Mouse (Mus musculus): ENCODE results near the gene Olfr632. TPM values are rescaled to one million over a fixed set of nuclear protein-coding genes. Genes with fewer than 3 reads are reported as not detected.
"Not testable (repeated sequence)": the region's sequence is repeated elsewhere in the genome, so short reads cannot be mapped to it uniquely, and the experiment has no call there.

The Olfr632 gene
- not detected for total RNA-seq (2021)
- long read RNA-seq: 0 reads

DNA sequence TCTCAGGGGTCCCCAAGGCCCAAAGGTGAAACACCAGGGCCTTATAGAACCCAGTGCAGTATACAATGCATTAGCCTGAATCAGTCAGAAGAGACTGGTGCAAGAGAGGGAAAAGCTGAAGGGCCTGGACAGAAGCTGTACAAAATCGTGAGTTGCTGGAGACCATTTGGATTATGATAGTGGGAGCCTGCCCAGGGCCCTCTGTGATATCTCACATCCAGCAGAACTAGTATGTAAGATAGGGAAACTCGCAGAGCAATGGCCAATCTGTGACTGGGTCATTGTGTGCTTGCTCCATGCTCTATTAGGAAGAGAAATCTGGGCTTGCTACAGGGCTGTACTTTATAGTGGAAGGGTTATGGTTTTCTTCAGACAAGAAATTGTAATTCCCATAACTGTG, at the start of gene Olfr632:
Gene Olfr632 (plus strand): TSS at position 84 of the 400 bp plus-strand sequence.
- DNase-seq (ENCODE audit: low spot score in 2 of 2): no peak

DNA sequence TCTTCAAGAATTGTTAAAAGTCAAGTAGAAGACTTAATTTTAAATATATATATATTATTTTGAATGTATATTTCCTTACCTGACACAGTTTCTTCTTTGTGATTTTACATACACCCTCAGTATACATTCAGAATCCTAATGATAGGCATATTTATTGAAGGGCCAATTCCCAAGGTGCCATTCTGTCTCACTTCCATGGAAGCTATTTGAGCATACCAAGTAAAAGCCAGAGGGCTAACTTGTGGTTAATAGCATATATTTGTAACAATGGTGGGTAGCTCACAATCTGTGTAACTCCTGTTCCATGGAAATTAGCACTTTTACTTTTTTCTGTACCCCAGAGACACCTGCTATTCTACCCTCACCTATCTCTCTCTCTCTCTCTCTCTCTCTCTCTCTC, 48.0 kb upstream of the Olfr632 start, which contains the start of gene Olfr66:
Gene Olfr66 (minus strand): TSS at position 101 of the 400 bp plus-strand sequence.
- DNase-seq (ENCODE audit: low spot score in 2 of 2): no peak

DNA sequence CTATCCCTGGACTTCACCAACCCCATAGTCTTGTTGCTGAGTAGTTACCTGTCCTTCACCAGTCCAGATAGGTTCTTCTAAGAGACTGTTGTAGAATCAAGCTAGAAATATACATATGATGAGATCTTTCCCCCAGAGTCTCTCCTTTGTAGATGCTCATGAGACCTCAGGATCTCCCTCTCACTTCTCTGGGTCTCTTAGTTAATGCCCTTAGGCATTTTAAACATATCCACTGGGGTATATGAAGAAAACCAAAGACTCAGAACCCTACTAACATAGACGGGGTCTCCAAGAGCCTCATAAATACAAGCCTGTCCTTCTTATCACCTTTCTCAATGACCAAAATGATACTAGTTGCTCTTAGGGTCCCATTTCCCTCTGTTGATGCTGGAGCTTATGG, 39.8 kb upstream of the Olfr632 start, which contains the start of gene Olfr64:
Gene Olfr64 (minus strand): TSS at position 101 of the 400 bp plus-strand sequence.
- DNase-seq (ENCODE audit: low spot score in 2 of 2): no peak

DNA sequence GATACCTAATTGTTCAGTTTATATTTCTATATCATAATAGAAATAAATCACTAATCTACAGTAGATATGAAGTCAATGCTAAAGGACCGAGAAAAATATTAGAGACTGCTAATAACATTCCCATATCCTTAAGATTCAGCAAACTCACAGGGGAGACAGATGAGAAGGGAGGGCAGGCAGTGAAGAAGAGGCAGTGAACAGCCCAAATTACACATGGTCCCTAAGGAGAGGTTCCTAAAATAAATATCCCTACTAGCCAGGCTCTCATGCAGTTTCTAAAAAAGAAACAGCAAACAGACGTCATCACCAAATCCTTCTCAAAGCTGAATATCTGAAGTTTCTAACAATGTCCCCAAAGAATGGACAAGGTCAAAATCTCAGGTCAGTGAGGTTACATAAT, 31.0 kb upstream of the Olfr632 start, which contains the start of gene Olfr65:
Gene Olfr65 (plus strand): TSS at position 301 of the 400 bp plus-strand sequence.
- DNase-seq (ENCODE audit: low spot score in 2 of 2): no peak

DNA sequence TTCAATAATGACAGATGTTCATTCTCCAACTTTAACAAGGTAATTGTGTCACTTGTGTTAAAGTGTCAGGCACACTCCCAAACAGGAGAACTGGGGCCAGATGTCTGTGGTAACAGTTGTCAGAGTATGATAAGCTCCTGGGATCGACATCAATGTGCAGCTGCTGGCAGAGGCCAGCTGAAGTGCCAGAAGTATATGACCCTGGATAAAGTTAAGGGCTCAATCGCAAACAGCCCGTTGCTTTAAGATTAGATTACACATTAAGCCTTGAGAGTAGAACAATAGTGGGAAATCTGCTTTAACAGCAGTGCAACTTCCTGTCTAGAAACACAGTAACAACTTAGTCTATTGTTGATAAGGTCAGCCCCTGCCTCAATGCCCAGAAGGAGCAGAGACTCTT, 24.1 kb upstream of the Olfr632 start:
- DNase-seq (ENCODE audit: low spot score in 2 of 2): no peak

DNA sequence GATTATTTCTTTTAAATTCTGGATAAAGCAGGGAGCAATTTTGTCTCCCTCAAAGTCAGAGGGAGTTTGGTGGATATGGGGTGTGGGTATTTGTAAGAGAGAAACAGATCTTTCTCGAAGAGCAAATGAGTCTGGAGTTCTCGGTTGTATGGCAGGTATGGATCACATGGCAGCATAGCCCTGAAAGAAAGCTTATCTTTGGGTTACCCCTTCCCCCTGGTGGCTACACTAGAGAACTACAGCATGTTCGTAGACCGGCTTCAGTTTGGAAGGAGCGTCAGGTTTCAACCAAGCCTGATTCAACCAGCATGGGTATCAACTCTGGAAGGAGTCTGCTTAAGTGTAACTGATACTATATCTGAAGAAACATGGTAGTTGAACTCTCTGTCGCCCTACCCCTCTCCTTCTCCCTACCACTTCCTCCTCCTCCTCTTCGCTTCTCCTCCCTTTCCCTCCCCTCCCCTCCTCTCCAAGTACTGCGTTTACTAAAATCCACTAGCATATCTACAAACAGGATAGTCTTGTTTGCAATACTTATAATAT, 21.1 kb upstream of the Olfr632 start:
- DNase-seq (ENCODE audit: low spot score in 2 of 2): no peak

DNA sequence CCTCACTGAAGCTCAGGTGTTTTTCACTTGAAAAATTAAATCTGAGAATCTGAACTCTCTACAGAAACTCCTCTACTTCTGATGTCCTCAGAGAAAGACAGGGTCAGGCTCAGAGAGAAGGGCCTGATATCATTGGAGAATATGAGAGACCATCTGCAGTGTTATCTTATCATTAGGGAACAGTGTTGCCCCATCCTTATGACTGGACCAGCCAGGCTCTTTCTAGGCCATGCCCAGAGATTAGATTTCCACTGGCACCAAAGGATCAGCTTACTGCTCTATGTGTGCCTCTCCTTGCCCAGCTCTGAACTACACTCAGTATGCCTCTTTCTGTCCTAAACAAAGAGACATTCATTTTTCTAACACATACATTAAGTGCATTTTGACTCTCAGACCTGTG, 18.8 kb upstream of the Olfr632 start:
- DNase-seq (ENCODE audit: low spot score in 2 of 2): no peak

DNA sequence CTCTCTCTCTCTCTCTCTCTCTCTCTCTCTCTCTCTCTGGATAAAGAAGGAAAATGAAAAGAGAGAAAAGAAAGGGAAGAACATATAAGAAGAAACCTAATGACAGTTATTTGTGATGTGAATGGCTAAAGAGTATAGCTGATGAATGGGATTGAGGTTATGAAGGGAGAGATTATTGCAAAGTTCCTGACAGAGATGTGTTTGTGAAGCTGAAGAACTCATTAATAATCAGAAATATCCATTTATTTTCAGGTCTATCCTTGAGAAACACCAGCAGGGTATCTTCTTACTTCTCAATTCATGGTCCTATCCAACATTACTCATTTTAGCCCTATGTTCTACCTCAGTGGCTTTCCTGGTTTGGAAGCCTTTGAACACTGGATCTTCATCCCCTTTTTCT, 5.6 kb upstream of the Olfr632 start, which contains the start of gene Olfr631:
Gene Olfr631 (plus strand): TSS at position 301 of the 400 bp plus-strand sequence.
- no peak for DNase-seq (ENCODE audit: low spot score in 2 of 2)

DNA sequence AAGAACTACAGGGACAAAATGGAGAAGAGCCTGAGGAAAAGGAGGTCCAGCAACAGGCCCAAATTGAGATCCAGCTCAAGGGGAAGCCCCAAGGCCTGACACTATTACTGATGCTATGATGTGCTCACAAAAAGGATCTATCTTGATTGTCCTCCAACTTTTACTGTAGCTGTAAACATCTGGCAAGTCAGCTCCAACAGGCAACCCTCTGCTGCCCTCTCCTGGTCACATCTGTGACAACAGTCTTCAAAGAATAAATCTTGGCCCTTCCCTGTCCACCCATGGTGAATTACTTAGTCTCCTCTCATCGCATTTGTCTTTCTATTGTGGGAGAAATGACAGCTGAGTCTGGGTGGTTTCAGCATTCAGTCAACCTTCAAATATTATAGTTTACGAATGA, 8.6 kb downstream of the Olfr632 start:
- peak; percentile 6 to 12 for DNase-seq (ENCODE audit: low spot score in 2 of 2)

DNA sequence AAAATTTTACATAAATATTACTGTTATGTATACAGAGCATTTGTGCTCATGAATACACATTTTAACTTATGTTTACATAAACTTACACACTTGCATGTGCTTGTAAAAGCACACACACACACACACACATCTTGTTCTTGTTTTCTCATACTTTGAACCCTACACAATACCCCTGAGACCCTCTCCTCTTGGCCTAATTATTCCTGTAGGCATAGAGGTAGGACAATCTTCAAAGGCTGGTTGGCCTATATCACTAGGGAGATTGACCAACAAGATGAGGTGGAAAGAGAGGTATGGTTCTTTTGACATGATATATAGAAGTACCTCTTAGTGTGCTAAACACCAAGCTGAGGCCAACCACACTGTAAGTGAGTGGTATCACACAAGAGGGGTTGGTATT, 10.0 kb downstream of the Olfr632 start, which contains the start of gene Olfr633:
Gene Olfr633 (plus strand): TSS at position 301 of the 400 bp plus-strand sequence.
- DNase-seq (ENCODE audit: low spot score in 2 of 2): no peak

DNA sequence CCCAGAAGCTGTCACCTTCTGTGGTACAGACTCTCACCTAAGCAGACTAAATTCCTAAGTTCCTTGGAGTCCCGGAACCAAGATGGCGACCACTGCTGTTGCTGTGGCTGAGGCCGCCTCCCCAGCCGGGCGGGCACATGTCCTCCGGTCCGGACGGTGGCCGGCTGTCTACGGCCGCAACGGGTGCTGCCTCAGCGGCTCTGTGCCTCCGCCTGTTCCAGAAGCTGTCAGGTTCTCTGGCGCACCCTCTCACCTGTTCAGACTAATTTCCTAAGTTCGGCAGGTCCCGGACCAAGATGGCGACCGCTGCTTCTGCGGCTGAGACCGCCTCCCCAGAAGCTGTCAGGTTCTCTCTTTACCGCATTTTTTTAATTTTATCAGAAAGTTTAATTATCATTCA, 32.7 kb downstream of the Olfr632 start:
- not testable (repeated sequence) for DNase-seq (ENCODE audit: low spot score in 2 of 2)

DNA sequence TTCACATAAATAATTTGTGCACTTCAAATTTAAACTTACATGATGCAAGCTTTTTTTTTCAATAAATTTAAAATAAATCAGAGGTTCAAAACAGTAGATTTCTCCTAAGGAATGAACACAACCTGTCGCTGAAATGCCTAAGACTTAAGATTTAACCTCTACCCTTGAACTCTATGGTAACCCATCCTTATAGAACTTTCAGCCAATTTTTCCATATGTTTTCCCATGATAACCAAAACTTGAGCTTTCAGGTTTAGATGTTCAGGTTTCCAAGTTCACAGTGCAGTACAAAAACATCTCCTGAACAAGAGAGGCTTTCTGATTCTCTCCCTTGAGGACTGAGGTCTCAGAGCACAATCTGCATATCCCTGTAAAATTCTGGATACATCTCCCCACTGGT, 36.7 kb downstream of the Olfr632 start, which contains the start of gene Olfr635:
Gene Olfr635 (plus strand): TSS at position 301 of the 400 bp plus-strand sequence.
- DNase-seq (ENCODE audit: low spot score in 2 of 2): no peak

DNA sequence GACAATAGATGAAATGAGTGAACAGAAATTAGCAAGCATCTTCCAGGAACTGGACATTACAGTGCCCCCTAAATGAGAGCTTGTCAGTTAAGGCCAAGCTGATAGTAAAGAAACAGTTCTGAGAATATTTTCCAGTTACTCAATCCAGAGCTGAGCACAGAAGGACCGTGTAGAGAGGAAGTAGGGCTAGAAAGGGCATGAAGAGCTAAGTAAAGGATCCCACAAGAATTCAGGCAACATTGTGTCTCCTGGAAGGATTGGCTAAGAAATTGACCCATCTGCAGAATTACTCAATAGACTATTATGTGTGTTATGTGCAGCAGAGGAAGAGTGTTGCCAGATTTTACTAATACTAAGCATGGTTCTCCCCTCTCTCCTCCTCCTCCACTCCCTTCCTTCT, 37.6 kb downstream of the Olfr632 start:
- no peak for DNase-seq (ENCODE audit: low spot score in 2 of 2)

Other genes starting within 250 kb of the Olfr632 start
- not detected for gene Olfr243, start 219.7 kb upstream of the Olfr632 start, total RNA-seq (2021)
- not detected for gene Olfr628, start 204.0 kb upstream of the Olfr632 start, total RNA-seq (2021)
- not detected for gene Olfr629, start 189.4 kb upstream of the Olfr632 start, total RNA-seq (2021)
- gene Olfr630, start 177.0 kb upstream of the Olfr632 start, total RNA-seq (2021): not detected
- not detected for gene Olfr69, start 162.8 kb upstream of the Olfr632 start, total RNA-seq (2021)
- gene Olfr68, start 154.6 kb upstream of the Olfr632 start, total RNA-seq (2021): not detected
- not detected for gene Olfr67, start 142.5 kb upstream of the Olfr632 start, total RNA-seq (2021)
- gene Hbb-bt, start 120.4 kb upstream of the Olfr632 start, total RNA-seq (2021): 10 to 100 TPM; 83.8 to 97.7 TPM
- gene Hbb-bs, start 106.3 kb upstream of the Olfr632 start, total RNA-seq (2021): 100 to 1,000 TPM; 744 to 802 TPM
- gene Hbb-bh2, start 93.8 kb upstream of the Olfr632 start, total RNA-seq (2021): not detected
- gene Hbb-bh1, start 91.2 kb upstream of the Olfr632 start, total RNA-seq (2021): not detected
- gene Hbb-y, start 81.1 kb upstream of the Olfr632 start, total RNA-seq (2021): not detected
- gene Olfr66, start 48.1 kb upstream of the Olfr632 start, total RNA-seq (2021): not detected
- not detected for gene Olfr64, start 39.9 kb upstream of the Olfr632 start, total RNA-seq (2021)
- gene Olfr65, start 30.9 kb upstream of the Olfr632 start, total RNA-seq (2021): not detected
- not detected for gene Olfr631, start 5.5 kb upstream of the Olfr632 start, total RNA-seq (2021)
- gene Olfr633, start 10.1 kb downstream of the Olfr632 start, total RNA-seq (2021): not detected
- under 1 TPM; 0.11 TPM for gene Olfr635, start 36.8 kb downstream of the Olfr632 start, total RNA-seq (2021)
- not detected for gene Olfr638, start 64.4 kb downstream of the Olfr632 start, total RNA-seq (2021)
- under 1 TPM; 0.09 to 0.16 TPM for gene Olfr639, start 83.0 kb downstream of the Olfr632 start, total RNA-seq (2021)
- gene Olfr640, start 91.2 kb downstream of the Olfr632 start, total RNA-seq (2021): not detected
- not detected for gene Olfr641, start 101.1 kb downstream of the Olfr632 start, total RNA-seq (2021)
- not detected for gene Olfr642, start 118.3 kb downstream of the Olfr632 start, total RNA-seq (2021)
- gene 4930516K23Rik, start 127.1 kb downstream of the Olfr632 start, total RNA-seq (2021): not detected
- not detected for gene Olfr644, start 137.5 kb downstream of the Olfr632 start, total RNA-seq (2021)
- not detected for gene Olfr645, start 151.1 kb downstream of the Olfr632 start, total RNA-seq (2021)
- gene Olfr646, start 170.5 kb downstream of the Olfr632 start, total RNA-seq (2021): not detected
- not detected for gene Ubqln5, start 195.5 kb downstream of the Olfr632 start, total RNA-seq (2021)
- gene Olfr643, start 203.1 kb downstream of the Olfr632 start, total RNA-seq (2021): not detected
- not detected for gene Ubqln3, start 208.9 kb downstream of the Olfr632 start, total RNA-seq (2021)
- not detected for gene Ubqlnl, start 216.2 kb downstream of the Olfr632 start, total RNA-seq (2021)
- gene Olfm5, start 230.5 kb downstream of the Olfr632 start, total RNA-seq (2021): not detected
- under 1 TPM; 0.11 to 0.18 TPM for gene Olfr648, start 249.0 kb downstream of the Olfr632 start, total RNA-seq (2021)

Measured in layer of hippocampus, postnatal 10 days (tissue).